Mouse (Mus musculus) testis, adult 2 months (tissue): Measurements from ENCODE around the gene Opa1. TPM values are rescaled to one million over a fixed set of nuclear protein-coding genes. Genes with fewer than 3 reads are reported as not detected.

Experiments
- H3K27ac ChIP-seq: fragments of 200-500 bp; 2 replicates; pipeline ENCODE4 v1.5.1; 2012; ENCODE audit warnings: low read depth, low read length; ENCODE audit not compliant: control insufficient read depth, insufficient read depth
- H3K27me3 ChIP-seq: fragments of 200-500 bp; 2 replicates; pipeline ENCODE4 v1.6.1; 2012; ENCODE audit warnings: mild to moderate bottlenecking, low read length, moderate library complexity; ENCODE audit not compliant: control insufficient read depth, insufficient read depth
- H3K36me3 ChIP-seq: fragments of 200-500 bp; 2 replicates; pipeline ENCODE4 v1.6.1; 2012; ENCODE audit warnings: mild to moderate bottlenecking, low read length; ENCODE audit not compliant: control insufficient read depth, insufficient read depth
- H3K4me1 ChIP-seq: fragments of 200-500 bp; 2 replicates; pipeline ENCODE4 v1.6.1; 2012; ENCODE audit warnings: low read length; ENCODE audit not compliant: control insufficient read depth, insufficient read depth
- H3K4me3 ChIP-seq: fragments of 200-500 bp; 2 replicates; pipeline ENCODE4 v1.5.1; 2012; ENCODE audit warnings: low read depth, mild to moderate bottlenecking, low read length, moderate library complexity, mixed read lengths; ENCODE audit not compliant: control insufficient read depth
- CTCF ChIP-seq: fragments of 200-500 bp; IDR thresholded peaks from 2 replicates; pipeline ENCODE4 v1.5.1; 2012; ENCODE audit warnings: low read depth, mild to moderate bottlenecking, inconsistent platforms, low read length, moderate library complexity; ENCODE audit not compliant: control insufficient read depth, insufficient read depth, insufficient replicate concordance
- POLR2A ChIP-seq: fragments of 200-500 bp; IDR thresholded peaks from 2 replicates; pipeline ENCODE4 v1.6.1; 2012; ENCODE audit warnings: low read depth, mild to moderate bottlenecking, inconsistent platforms, low read length, moderate library complexity; ENCODE audit not compliant: control insufficient read depth
- polyA plus RNA-seq: library from polyadenylated mRNA; depleted of rRNA; stranded (reverse); fragments of >200 nt; gene quantifications from 2 replicates; pipeline ENCODE4 v1.2.3, GENCODE M21; 2012

The Opa1 gene
- polyA plus RNA-seq, 1 experiment: 7.9 TPM

GRCm38 (mm10) chr16:29666991-29667701 is 88.0 kb downstream of the Opa1 start:
- Histone ChIP-seq H3K27me3 (no peaks in the 10 kb centered on the region), H3K4me1 (peaks cover 10% of the 10 kb centered on the region), H3K36me3 (no peaks in the 10 kb centered on the region), H3K27ac (no peak overlapping the region), H3K4me3 (peak overlapping the region; percentile 54)
- TF ChIP-seq POLR2A (no peak), CTCF (no peak)

DNA sequence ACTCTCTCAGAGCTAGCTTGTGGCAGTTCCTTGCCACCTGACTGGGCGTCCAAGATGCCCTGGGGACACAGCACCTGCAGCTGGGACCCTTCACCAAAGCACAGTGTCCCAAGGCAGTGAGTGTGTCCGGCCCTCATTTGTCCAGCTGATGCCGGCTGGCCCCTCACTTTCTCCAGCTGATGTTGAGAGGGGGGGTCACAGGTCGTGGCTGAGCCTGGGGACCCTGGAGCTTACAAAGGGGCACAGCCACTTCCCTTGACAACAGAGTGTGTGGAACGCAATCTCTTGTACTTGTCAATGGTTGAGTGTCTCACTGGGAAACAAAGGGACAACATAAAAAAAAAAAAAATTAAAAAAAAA is 88.5 kb downstream of the Opa1 start:
- Histone ChIP-seq H3K4me3 (peak overlapping the region; percentile 54), H3K27ac (no peak overlapping the region), H3K4me1 (peaks cover 10% of the 10 kb centered on the region), H3K27me3 (no peaks in the 10 kb centered on the region), H3K36me3 (no peaks in the 10 kb centered on the region)
- no peak for TF ChIP-seq CTCF
- no peak for TF ChIP-seq POLR2A

GRCm38 (mm10) chr16:29668451-29668850 is 89.3 kb downstream of the Opa1 start:
- peaks cover 10% of the 10 kb centered on the region for H3K4me1 ChIP-seq
- no peaks in the 10 kb centered on the region for H3K27me3 ChIP-seq
- no peak overlapping the region for H3K4me3 ChIP-seq
- H3K27ac ChIP-seq: no peak overlapping the region
- TF ChIP-seq POLR2A (no peak), CTCF (no peak)
- H3K36me3 ChIP-seq: no peaks in the 10 kb centered on the region

DNA sequence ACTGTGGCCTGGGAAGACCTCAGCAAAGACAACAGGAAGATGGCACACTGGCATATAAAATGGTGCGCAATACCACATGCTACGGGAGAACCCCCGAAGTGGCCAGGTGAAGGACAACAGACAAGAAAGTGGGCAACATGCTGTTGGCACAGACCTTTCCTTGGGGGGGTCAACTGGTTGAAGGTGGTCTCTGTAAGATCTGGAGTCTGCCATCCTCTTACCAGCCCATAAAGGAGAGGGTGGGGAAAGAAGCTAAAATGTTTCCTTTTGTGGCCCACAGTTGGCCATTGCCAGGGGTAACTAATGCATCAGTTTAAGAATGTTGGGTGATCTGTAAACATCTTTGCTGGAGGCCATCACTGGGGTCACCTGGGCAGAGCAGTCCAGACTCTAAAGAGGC is 91.7 kb downstream of the Opa1 start:
- Histone ChIP-seq H3K27ac (no peak overlapping the region), H3K36me3 (no peaks in the 10 kb centered on the region), H3K27me3 (no peaks in the 10 kb centered on the region), H3K4me3 (no peak overlapping the region), H3K4me1 (peaks cover 10% of the 10 kb centered on the region)
- TF ChIP-seq POLR2A: no peak
- no peak for TF ChIP-seq CTCF

DNA sequence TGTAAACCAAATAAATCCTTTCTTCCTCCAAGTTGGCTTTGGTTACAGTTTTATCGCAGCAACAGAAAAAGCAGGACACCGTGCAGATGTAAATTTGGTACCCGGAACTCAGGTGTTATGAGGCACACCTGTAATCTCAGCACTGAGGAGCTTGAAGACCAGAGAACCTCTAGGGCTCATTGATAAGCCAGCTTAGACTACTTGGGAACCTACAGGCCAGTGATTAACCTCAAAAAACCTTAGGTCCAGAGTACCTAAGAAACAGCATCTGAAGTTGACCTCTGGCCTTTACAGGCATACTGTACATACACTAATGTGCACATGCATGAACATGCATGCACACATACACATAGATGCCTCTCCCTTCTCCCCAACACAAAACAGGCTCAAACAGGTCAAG is 94.1 kb downstream of the Opa1 start:
- no peak overlapping the region for H3K4me3 ChIP-seq
- H3K4me1 ChIP-seq: no peaks in the 10 kb centered on the region
- no peak overlapping the region for H3K27ac ChIP-seq
- TF ChIP-seq CTCF (no peak), POLR2A (no peak)
- no peaks in the 10 kb centered on the region for H3K36me3 ChIP-seq
- H3K27me3 ChIP-seq: no peaks in the 10 kb centered on the region

- H3K4me1 ChIP-seq: peaks cover 9% of the 10 kb centered on the region
- no peak overlapping the region for H3K4me3 ChIP-seq
- H3K36me3 ChIP-seq: no peaks in the 10 kb centered on the region
- no peak overlapping the region for H3K27ac ChIP-seq
- no peaks in the 10 kb centered on the region for H3K27me3 ChIP-seq
- no peak for TF ChIP-seq POLR2A
- no peak for TF ChIP-seq CTCF
Observed at GRCm38 (mm10) chr16:29679607-29680006, 100.5 kb downstream of the Opa1 start.

- Histone ChIP-seq H3K36me3 (no peaks in the 10 kb centered on the region), H3K27ac (no peak overlapping the region), H3K4me3 (peak overlapping the region; percentile 15; the same call in 1 of the 2 replicates), H3K4me1 (peaks cover 9% of the 10 kb centered on the region), H3K27me3 (no peaks in the 10 kb centered on the region)
- TF ChIP-seq POLR2A: no peak
- no peak for TF ChIP-seq CTCF
Observed at GRCm38 (mm10) chr16:29680548-29681175, 101.5 kb downstream of the Opa1 start.
